30 mouse cellular contexts compared by ENCODE assay signal in genomic region chr1:163001271-163001829, GRCm38 (mm10). TPM values are rescaled to one million over a fixed set of nuclear protein-coding genes. Genes with fewer than 3 reads are reported as not detected.
DNase-seq lines count a peak whose midpoint lies in the region; ATAC-seq lines count a peak whose summit lies in the region.
"Had no signal": no experiment of that assay in that cellular context is flagged by ENCODE, and none has a peak within 500 bp of the region (broad histone marks: within the 10 kb centered on the region; RNA-seq: fewer than 3 reads in every experiment).

No protein-coding gene starts in this region.

- H3K9ac ChIP-seq in embryonic facial prominence, embryonic 14.5 days (ENCODE audit: low read depth, low read length): no peak overlapping the region
- no peak overlapping the region for H3K9ac ChIP-seq in kidney, embryonic 16.5 days (replicated peaks; ENCODE audit: low read length)
- no peak overlapping the region for H3K9ac ChIP-seq in lung, embryonic 15.5 days
- H3K9ac ChIP-seq in stomach, embryonic 15.5 days: no peak overlapping the region
- H3K9ac ChIP-seq: forebrain, embryonic 15.5 days; hindbrain, embryonic 14.5 days; limb, embryonic 12.5 days; midbrain, embryonic 13.5 days; neural tube, embryonic 13.5 days had no signal

- no peak overlapping the region for H3K4me2 ChIP-seq in embryonic facial prominence, embryonic 14.5 days (ENCODE audit: low read depth, low read length)
- no peak overlapping the region for H3K4me2 ChIP-seq in kidney, embryonic 16.5 days (replicated peaks; ENCODE audit: low read depth, low read length)
- H3K4me2 ChIP-seq in lung, embryonic 15.5 days: no peak overlapping the region
- no peak overlapping the region for H3K4me2 ChIP-seq in stomach, embryonic 15.5 days
- H3K4me2 ChIP-seq: forebrain, embryonic 15.5 days; hindbrain, embryonic 14.5 days; limb, embryonic 12.5 days; liver, embryonic 11.5 days; midbrain, embryonic 13.5 days; neural tube, embryonic 13.5 days had no signal

- 53% methylated on average over 4 of the region's 4 CpGs for WGBS in embryonic facial prominence, embryonic 14.5 days
- 86% methylated on average over 4 of the region's 4 CpGs for WGBS in embryonic facial prominence, embryonic 10.5 days
- WGBS in kidney, embryonic 16.5 days: 67% methylated on average over 4 of the region's 4 CpGs
- WGBS in lung, embryonic 15.5 days: 36% methylated on average over 4 of the region's 4 CpGs
- WGBS in stomach, embryonic 15.5 days: 51% methylated on average over 4 of the region's 4 CpGs

- no peak for ATAC-seq in embryonic facial prominence, embryonic 14.5 days (ENCODE audit: low read depth)
- ATAC-seq in kidney, embryonic 16.5 days (ENCODE audit: low FRiP score, low TSS enrichment): no peak
- peak; percentile 51 for ATAC-seq in lung, embryonic 15.5 days (ENCODE audit: borderline replicate concordance, extremely low read depth, low FRiP score, low TSS enrichment)
- ATAC-seq in stomach, embryonic 15.5 days (ENCODE audit: insufficient read depth, low FRiP score, low read depth): peak; percentile 31; the same call in 1 of the 2 replicates
- ATAC-seq: activated CD4-positive, CD25-positive, alpha-beta regulatory T cell, adult 4 months; forebrain, embryonic 15.5 days; intestine, postnatal 0 days; midbrain, embryonic 13.5 days had no signal

- no peaks in the 10 kb centered on the region for H3K27me3 ChIP-seq in embryonic facial prominence, embryonic 14.5 days (replicated peaks; ENCODE audit: control insufficient read depth, insufficient read depth, low read length)
- no peaks in the 10 kb centered on the region for H3K27me3 ChIP-seq in embryonic facial prominence, embryonic 10.5 days (replicated peaks; ENCODE audit: low read depth, poor library complexity, severe bottlenecking)
- no peaks in the 10 kb centered on the region for H3K27me3 ChIP-seq in kidney, embryonic 16.5 days (ENCODE audit: insufficient read depth, low read length)
- H3K27me3 ChIP-seq in lung, embryonic 15.5 days: no peaks in the 10 kb centered on the region
- H3K27me3 ChIP-seq in stomach, embryonic 15.5 days (replicated peaks): no peaks in the 10 kb centered on the region
- H3K27me3 ChIP-seq: CH12.LX; forebrain, embryonic 15.5 days; limb, embryonic 12.5 days; midbrain, embryonic 13.5 days; neural tube, embryonic 13.5 days had no signal

- DNase-seq in embryonic facial prominence, embryonic 14.5 days (ENCODE audit: low spot score): peak; percentile 67
- no peak for DNase-seq in embryonic facial prominence, embryonic 10.5 days (ENCODE audit: low spot score)
- DNase-seq in kidney, postnatal 25 days: no peak
- DNase-seq in lung, postnatal 10 days: no peak
- no peak for DNase-seq in left cerebral cortex, adult 9 months (ENCODE audit: low spot score in 2 of 2)
- DNase-seq: adrenal gland, adult 2 months; cerebellum, adult 8-10 months; cerebellum, postnatal 25 days; heart, adult 2 months; kidney, adult 9 months; layer of hippocampus, adult 9-11 months; right cerebral cortex, postnatal 4 days; thymus, adult 18-20 months; thymus, postnatal 36 days had no signal

- no peaks in the 10 kb centered on the region for H3K36me3 ChIP-seq in embryonic facial prominence, embryonic 14.5 days (ENCODE audit: control insufficient read depth, insufficient read depth, low read length)
- no peaks in the 10 kb centered on the region for H3K36me3 ChIP-seq in embryonic facial prominence, embryonic 10.5 days (replicated peaks)
- no peaks in the 10 kb centered on the region for H3K36me3 ChIP-seq in kidney, embryonic 16.5 days (ENCODE audit: insufficient read depth, low read length)
- H3K36me3 ChIP-seq in lung, embryonic 15.5 days: no peaks in the 10 kb centered on the region
- H3K36me3 ChIP-seq in stomach, embryonic 15.5 days: no peaks in the 10 kb centered on the region
- H3K36me3 ChIP-seq: forebrain, embryonic 15.5 days; limb, embryonic 12.5 days; midbrain, embryonic 13.5 days; neural tube, embryonic 13.5 days had no signal

- H3K4me3 ChIP-seq in embryonic facial prominence, embryonic 14.5 days (ENCODE audit: low read depth, low read length): no peak overlapping the region
- no peak overlapping the region for H3K4me3 ChIP-seq in embryonic facial prominence, embryonic 10.5 days
- no peak overlapping the region for H3K4me3 ChIP-seq in kidney, embryonic 16.5 days (ENCODE audit: low read length)
- H3K4me3 ChIP-seq in lung, embryonic 15.5 days: no peak overlapping the region
- H3K4me3 ChIP-seq in stomach, embryonic 15.5 days (replicated peaks): no peak overlapping the region
- H3K4me3 ChIP-seq: forebrain, embryonic 15.5 days; heart, adult 2 months; limb, embryonic 12.5 days; midbrain, embryonic 13.5 days; neural tube, embryonic 13.5 days had no signal

- H3K4me1 ChIP-seq in embryonic facial prominence, embryonic 14.5 days (ENCODE audit: control insufficient read depth, insufficient read depth, low read length): no peaks in the 10 kb centered on the region
- H3K4me1 ChIP-seq in embryonic facial prominence, embryonic 10.5 days: no peaks in the 10 kb centered on the region
- no peaks in the 10 kb centered on the region for H3K4me1 ChIP-seq in kidney, embryonic 16.5 days (ENCODE audit: insufficient read depth, low read length)
- no peaks in the 10 kb centered on the region for H3K4me1 ChIP-seq in lung, embryonic 15.5 days
- no peaks in the 10 kb centered on the region for H3K4me1 ChIP-seq in stomach, embryonic 15.5 days
- H3K4me1 ChIP-seq: forebrain, embryonic 15.5 days; limb, embryonic 12.5 days; midbrain, embryonic 13.5 days; neural tube, embryonic 13.5 days had no signal

- H3K27ac ChIP-seq in embryonic facial prominence, embryonic 14.5 days (replicated peaks; ENCODE audit: low read depth, low read length): no peak overlapping the region
- no peak overlapping the region for H3K27ac ChIP-seq in embryonic facial prominence, embryonic 10.5 days (replicated peaks)
- 0 out of 2 replicates have a peak overlapping the region, but pooled peaks have one; percentile 3 for H3K27ac ChIP-seq in kidney, embryonic 16.5 days (ENCODE audit: low read length)
- H3K27ac ChIP-seq in lung, embryonic 15.5 days: peak overlapping the region; percentile 23; the same call in 1 of the 2 replicates
- H3K27ac ChIP-seq in stomach, embryonic 15.5 days: peak overlapping the region; percentile 1; the same call in 1 of the 2 replicates
- H3K27ac ChIP-seq: forebrain, embryonic 15.5 days; heart, adult 2 months; hindbrain, embryonic 14.5 days; limb, embryonic 12.5 days; macrophage; midbrain, embryonic 13.5 days; neural tube, embryonic 13.5 days had no signal

- H3K9me3 ChIP-seq in embryonic facial prominence, embryonic 14.5 days (ENCODE audit: control insufficient read depth, low read length): peaks cover 9% of the 10 kb centered on the region; the same call in 1 of the 2 replicates
- H3K9me3 ChIP-seq in embryonic facial prominence, embryonic 10.5 days: no peaks in the 10 kb centered on the region
- H3K9me3 ChIP-seq in kidney, embryonic 16.5 days (ENCODE audit: low read length): no peaks in the 10 kb centered on the region
- no peaks in the 10 kb centered on the region for H3K9me3 ChIP-seq in lung, embryonic 15.5 days
- H3K9me3 ChIP-seq in stomach, embryonic 15.5 days: no peaks in the 10 kb centered on the region
- H3K9me3 ChIP-seq: forebrain, embryonic 15.5 days; midbrain, embryonic 13.5 days; neural tube, embryonic 13.5 days had no signal

RNA-seq across cellular contexts. Expression of gene Fmo3, which starts 17.0 kb away (rescaled TPM):
- not detected in 2 replicates for polyA plus RNA-seq in embryonic facial prominence, embryonic 14.5 days (2014; fragmentation: Nextera tagmentation; extraction: Ambion mirVana)
- not detected in 2 replicates for polyA plus RNA-seq in embryonic facial prominence, embryonic 10.5 days (2016; fragmentation: Nextera tagmentation; extraction: Ambion mirVana)
- polyA plus RNA-seq in kidney, embryonic 16.5 days (2015; fragmentation: Nextera tagmentation; extraction: Ambion mirVana): not detected in 2 replicates
- not detected in 2 replicates for polyA plus RNA-seq in lung, embryonic 15.5 days (2015; fragmentation: Nextera tagmentation; extraction: Ambion mirVana)
- 0.10 TPM in 1 of 2 replicates, not detected in the other for polyA plus RNA-seq in stomach, embryonic 15.5 days (2015; fragmentation: Nextera tagmentation; extraction: Ambion mirVana)
- polyA plus RNA-seq: activated CD4-positive, CD25-positive, alpha-beta regulatory T cell, adult 4 months; adrenal gland, adult 2 months; C2C12; embryonic facial prominence, embryonic 11.5 days; forebrain, embryonic 15.5 days; hindbrain, embryonic 14.5 days; intestine, postnatal 0 days; limb, embryonic 12.5 days; liver, embryonic 11.5 days; liver, embryonic 16.5 days; macrophage; midbrain, embryonic 13.5 days; neural tube, embryonic 13.5 days had no signal

Comparison
In these comparisons a context has a peak if more than half of its experiments do, and no peak if none do; other contexts are left out.
1. ATAC-seq: peak in lung, embryonic 15.5 days (single experiment) and stomach, embryonic 15.5 days (single experiment); none in embryonic facial prominence, embryonic 14.5 days (single experiment) and kidney, embryonic 16.5 days (single experiment).
2. H3K27ac ChIP-seq: peak in kidney, embryonic 16.5 days (single experiment), lung, embryonic 15.5 days (single experiment) and stomach, embryonic 15.5 days (single experiment); none in embryonic facial prominence, embryonic 14.5 days (single experiment) and embryonic facial prominence, embryonic 10.5 days (single experiment).